8 mouse cellular contexts compared by ENCODE assay signal in the genomic region with DNA sequence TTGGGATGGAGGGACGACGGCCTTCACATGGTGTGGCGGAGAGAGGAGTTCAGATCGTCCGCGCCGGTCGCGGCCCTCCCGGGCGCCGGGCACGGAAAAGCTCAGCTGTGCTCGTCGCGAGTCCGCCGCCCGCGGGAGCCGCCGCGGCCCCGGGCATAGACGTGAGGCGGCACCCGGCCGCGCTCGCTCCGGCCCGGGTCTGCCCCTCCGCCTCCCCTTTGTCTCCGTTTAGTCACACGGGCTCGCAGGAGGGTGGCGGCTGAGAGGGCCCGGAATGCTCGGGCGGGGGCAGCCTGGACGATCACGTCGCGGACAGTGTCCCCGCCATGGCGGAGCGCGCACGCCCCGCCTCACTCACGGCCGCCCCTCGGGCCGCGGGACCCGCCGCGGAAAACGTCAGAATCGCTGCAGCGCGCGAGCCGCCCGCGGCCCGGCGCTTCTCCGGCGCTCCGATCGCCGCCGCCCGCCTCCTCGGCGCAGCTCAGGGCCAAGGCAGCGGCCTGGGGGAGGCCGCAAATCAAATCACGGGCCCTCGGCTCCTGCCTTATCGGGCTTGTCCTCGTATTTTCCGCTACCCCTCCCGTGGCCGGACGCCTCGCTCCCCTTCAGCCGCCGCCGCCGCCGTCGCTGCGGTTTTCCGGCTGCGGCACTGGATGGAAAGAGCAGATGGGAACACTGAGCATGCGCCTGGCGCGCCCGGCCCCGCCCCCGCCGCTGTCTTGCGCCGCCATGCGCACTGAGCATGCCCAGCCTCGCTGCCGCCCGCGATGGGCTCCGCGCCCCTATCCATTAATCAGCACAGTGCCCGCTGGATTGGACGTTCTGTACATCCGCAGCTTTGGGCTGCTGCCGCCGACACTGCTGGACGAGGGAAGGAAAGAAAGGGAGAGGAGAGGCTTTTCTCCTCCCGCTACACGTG. TPM values are rescaled to one million over a fixed set of nuclear protein-coding genes. Genes with fewer than 3 reads are reported as not detected.
DNase-seq lines count a peak whose midpoint lies in the region; ATAC-seq and TF ChIP-seq lines count a peak whose summit lies in the region.

A gene (minus strand): TSS at position 651 of the 919 bp plus-strand sequence.

- peaks cover 35% of the 10 kb centered on the region for H3K27me3 ChIP-seq in E14TG2a.4 (ENCODE audit: insufficient read depth, low read length)
- no peaks in the 10 kb centered on the region for H3K27me3 ChIP-seq in forebrain, embryonic 11.5 days (ENCODE audit: control insufficient read depth, insufficient read depth, low read length)
- H3K27me3 ChIP-seq in heart, embryonic 16.5 days (ENCODE audit: control insufficient read depth, insufficient read depth, low read length), result no peaks in the 10 kb centered on the region
- peaks cover 7% of the 10 kb centered on the region; the same call in 1 of the 2 replicates for H3K27me3 ChIP-seq in liver, embryonic 15.5 days
- H3K27me3 ChIP-seq in neural tube, embryonic 11.5 days (ENCODE audit: control insufficient read depth, insufficient read depth, low read length), result no peaks in the 10 kb centered on the region
- no peaks in the 10 kb centered on the region for H3K27me3 ChIP-seq in stomach, embryonic 16.5 days (ENCODE audit: control insufficient read depth, insufficient read depth, low read length)

- H3K4me3 ChIP-seq in E14TG2a.4 (replicated peaks; ENCODE audit: low read length), result peak within 1 kb of the TSS; percentile 91
- H3K4me3 ChIP-seq in forebrain, embryonic 11.5 days (ENCODE audit: low read depth, low read length), result peak within 1 kb of the TSS; percentile 92
- peak within 1 kb of the TSS; percentile 96 for H3K4me3 ChIP-seq in heart, embryonic 16.5 days (ENCODE audit: low read length)
- peak within 1 kb of the TSS; percentile 93 for H3K4me3 ChIP-seq in liver, embryonic 15.5 days (replicated peaks)
- peak within 1 kb of the TSS; percentile 96 for H3K4me3 ChIP-seq in neural tube, embryonic 11.5 days (ENCODE audit: low read depth, low read length)
- H3K4me3 ChIP-seq in stomach, embryonic 16.5 days (replicated peaks; ENCODE audit: low read length), result peak within 1 kb of the TSS; percentile 92

- peak; percentile 98 for ATAC-seq in forebrain, embryonic 11.5 days (replicated peaks; ENCODE audit: low FRiP score)
- ATAC-seq in heart, embryonic 16.5 days (replicated peaks; ENCODE audit: extremely low read depth, insufficient read depth, low FRiP score), result peak; percentile 96
- peak; percentile 88 for ATAC-seq in liver, embryonic 15.5 days (ENCODE audit: insufficient read depth)
- peak; percentile 95 for ATAC-seq in neural tube, embryonic 11.5 days (ENCODE audit: insufficient read depth, low FRiP score, low TSS enrichment)
- peak; percentile 97 for ATAC-seq in stomach, embryonic 16.5 days (ENCODE audit: insufficient read depth, low FRiP score)

- no peak for TF ChIP-seq CTCF in E14TG2a.4 (conservative IDR thresholded peaks at IDR 0.05; ENCODE audit: low read length)

- H3K27ac ChIP-seq in forebrain, embryonic 11.5 days (ENCODE audit: low read depth, low read length), result peak within 1 kb of the TSS; percentile 93
- peak within 1 kb of the TSS; percentile 96 for H3K27ac ChIP-seq in heart, embryonic 16.5 days (ENCODE audit: low read length)
- H3K27ac ChIP-seq in liver, embryonic 15.5 days (replicated peaks), result peak within 1 kb of the TSS; percentile 98
- H3K27ac ChIP-seq in neural tube, embryonic 11.5 days (ENCODE audit: low read depth, low read length), result peak within 1 kb of the TSS; percentile 97
- H3K27ac ChIP-seq in stomach, embryonic 16.5 days (ENCODE audit: low read length), result peak within 1 kb of the TSS; percentile 97

- H3K4me1 ChIP-seq in E14TG2a.4 (replicated peaks; ENCODE audit: low read depth, low read length), result peaks cover 24% of the 10 kb centered on the region
- peaks cover 2% of the 10 kb centered on the region; the same call in 1 of the 2 replicates for H3K4me1 ChIP-seq in forebrain, embryonic 11.5 days (replicated peaks; ENCODE audit: control insufficient read depth, insufficient read depth, low read length)
- H3K4me1 ChIP-seq in heart, embryonic 16.5 days (ENCODE audit: control insufficient read depth, insufficient read depth, low read length), result peaks cover 27% of the 10 kb centered on the region
- H3K4me1 ChIP-seq in liver, embryonic 15.5 days (replicated peaks), result peaks cover 70% of the 10 kb centered on the region
- peaks cover 14% of the 10 kb centered on the region; the same call in 1 of the 2 replicates for H3K4me1 ChIP-seq in neural tube, embryonic 11.5 days (ENCODE audit: control insufficient read depth, insufficient read depth, low read length)
- H3K4me1 ChIP-seq in stomach, embryonic 16.5 days (ENCODE audit: control insufficient read depth, insufficient read depth, low read length), result peaks cover 20% of the 10 kb centered on the region

- H3K9me3 ChIP-seq in E14TG2a.4 (ENCODE audit: low read length), result no peaks in the 10 kb centered on the region
- H3K9me3 ChIP-seq in forebrain, embryonic 11.5 days (ENCODE audit: control insufficient read depth, low read length), result no peaks in the 10 kb centered on the region
- H3K9me3 ChIP-seq in heart, embryonic 16.5 days (replicated peaks; ENCODE audit: control insufficient read depth, low read length), result no peaks in the 10 kb centered on the region
- no peaks in the 10 kb centered on the region for H3K9me3 ChIP-seq in liver, embryonic 15.5 days (replicated peaks)
- H3K9me3 ChIP-seq in neural tube, embryonic 11.5 days (ENCODE audit: control insufficient read depth, low read length), result no peaks in the 10 kb centered on the region
- H3K9me3 ChIP-seq in stomach, embryonic 16.5 days (replicated peaks; ENCODE audit: control insufficient read depth, low read length), result no peaks in the 10 kb centered on the region

- H3K9ac ChIP-seq in forebrain, embryonic 11.5 days (ENCODE audit: low read length), result peak within 1 kb of the TSS; percentile 79
- peak within 1 kb of the TSS; percentile 92 for H3K9ac ChIP-seq in heart, embryonic 16.5 days (ENCODE audit: low read length)
- peak within 1 kb of the TSS; percentile 96 for H3K9ac ChIP-seq in liver, embryonic 15.5 days
- peak within 1 kb of the TSS; percentile 95 for H3K9ac ChIP-seq in neural tube, embryonic 11.5 days (ENCODE audit: low read length)
- peak within 1 kb of the TSS; percentile 95 for H3K9ac ChIP-seq in stomach, embryonic 16.5 days (ENCODE audit: low read length)

- no peaks in the 10 kb centered on the region for H3K36me3 ChIP-seq in E14TG2a.4 (ENCODE audit: insufficient read depth, low read length)
- H3K36me3 ChIP-seq in forebrain, embryonic 11.5 days (ENCODE audit: control insufficient read depth, insufficient read depth, low read length), result no peaks in the 10 kb centered on the region
- no peaks in the 10 kb centered on the region for H3K36me3 ChIP-seq in heart, embryonic 16.5 days (ENCODE audit: control insufficient read depth, insufficient read depth)
- H3K36me3 ChIP-seq in liver, embryonic 15.5 days (replicated peaks), result peaks cover 13% of the 10 kb centered on the region
- no peaks in the 10 kb centered on the region for H3K36me3 ChIP-seq in neural tube, embryonic 11.5 days (ENCODE audit: control insufficient read depth, insufficient read depth, low read length)
- H3K36me3 ChIP-seq in stomach, embryonic 16.5 days (ENCODE audit: control insufficient read depth, insufficient read depth, low read length), result no peaks in the 10 kb centered on the region

- peak within 1 kb of the TSS; percentile 86 for H3K4me2 ChIP-seq in forebrain, embryonic 11.5 days (ENCODE audit: low read depth, low read length, severe bottlenecking)
- H3K4me2 ChIP-seq in heart, embryonic 16.5 days (ENCODE audit: low read depth, low read length), result peak within 1 kb of the TSS; percentile 98
- peak within 1 kb of the TSS; percentile 86 for H3K4me2 ChIP-seq in liver, embryonic 15.5 days
- H3K4me2 ChIP-seq in neural tube, embryonic 11.5 days (ENCODE audit: low read depth), result peak within 1 kb of the TSS; percentile 74
- peak within 1 kb of the TSS; percentile 91 for H3K4me2 ChIP-seq in stomach, embryonic 16.5 days (ENCODE audit: low read depth, low read length)

- under 1% methylated on average over 110 of the region's 121 CpGs for WGBS in forebrain, embryonic 11.5 days
- under 1% methylated on average over 114 of the region's 121 CpGs for WGBS in heart, embryonic 16.5 days
- WGBS in liver, embryonic 15.5 days (ENCODE audit: insufficient replicate concordance), result under 1% methylated on average over 121 of the region's 121 CpGs
- under 1% methylated on average over 80 of the region's 121 CpGs for WGBS in neural tube, embryonic 11.5 days
- under 1% methylated on average over 106 of the region's 121 CpGs for WGBS in stomach, embryonic 16.5 days

- DNase-seq in c-Kit-positive CD71-positive TER-119-negative erythroid progenitor cells, embryonic 14.5 days (ENCODE audit: low read depth), result peak; percentile 87
- DNase-seq in forebrain, embryonic 11.5 days (ENCODE audit: low spot score), result peak; percentile 97
- DNase-seq in kidney, postnatal 36 days, result peak; percentile 95 to 98
- DNase-seq in neural tube, embryonic 11.5 days (ENCODE audit: low spot score), result peak; percentile 98

RNA-seq across cellular contexts. Expression of the gene that starts here (rescaled TPM):
- 28.4 and 29.1 TPM in 2 replicates for polyA plus RNA-seq in forebrain, embryonic 11.5 days (2014; fragmentation: Nextera tagmentation; extraction: Ambion mirVana)
- polyA plus RNA-seq in heart, embryonic 16.5 days (2015; fragmentation: Nextera tagmentation; extraction: Ambion mirVana), result 5.4 and 5.6 TPM in 2 replicates
- polyA plus RNA-seq in liver, embryonic 15.5 days (2015; fragmentation: Nextera tagmentation; extraction: Ambion mirVana), result 5.9 and 6.5 TPM in 2 replicates
- polyA plus RNA-seq in neural tube, embryonic 11.5 days (2014; fragmentation: Nextera tagmentation; extraction: Ambion mirVana), result 34.7 and 34.9 TPM in 2 replicates
- 9.2 and 9.3 TPM in 2 replicates for polyA plus RNA-seq in stomach, embryonic 16.5 days (2015; fragmentation: Nextera tagmentation; extraction: Ambion mirVana)

Comparison
In these comparisons a context has a peak if more than half of its experiments do, and no peak if none do; other contexts are left out.
1. Peak in every context shown above with its lines: DNase-seq, ATAC-seq, H3K4me3 ChIP-seq and H3K27ac ChIP-seq.